Mouse (Mus musculus): Measurements from ENCODE around the gene Agap1.

Gene Agap1

GRCm38 (mm10) chr1:89666154-89666553 is 211.5 kb downstream of the Agap1 start:
- 92% methylated on average over 5 of the region's 5 CpGs for WGBS

GRCm38 (mm10) chr1:89667387-89667786 is 212.8 kb downstream of the Agap1 start:
- 67% methylated on average over 7 of the region's 7 CpGs for WGBS

GRCm38 (mm10) chr1:89668635-89669034 is 214.0 kb downstream of the Agap1 start:
- 56% methylated on average over 9 of the region's 9 CpGs for WGBS

GRCm38 (mm10) chr1:89671110-89671787 is 216.6 kb downstream of the Agap1 start:
- WGBS = 77% methylated on average over 26 of the region's 26 CpGs

GRCm38 (mm10) chr1:89673071-89673470 is 218.5 kb downstream of the Agap1 start:
- WGBS = 96% methylated on average over 6 of the region's 6 CpGs

- WGBS = 84% methylated on average over 3 of the region's 3 CpGs
Measured at GRCm38 (mm10) chr1:89673686-89674085, 219.1 kb downstream of the Agap1 start.

- 84% methylated on average over 9 of the region's 9 CpGs for WGBS
Measured at GRCm38 (mm10) chr1:89674681-89675080, 220.1 kb downstream of the Agap1 start.

GRCm38 (mm10) chr1:89676411-89676810 is 221.8 kb downstream of the Agap1 start:
- 73% methylated on average over 4 of the region's 4 CpGs for WGBS

- WGBS = 91% methylated on average over 7 of the region's 7 CpGs
Measured at GRCm38 (mm10) chr1:89680673-89681072, 226.1 kb downstream of the Agap1 start.

GRCm38 (mm10) chr1:89688914-89689313 is 234.3 kb downstream of the Agap1 start:
- whole genome bisulfite sequencing = 85% methylated on average over 10 of the region's 10 CpGs

GRCm38 (mm10) chr1:89689544-89690212 is 235.1 kb downstream of the Agap1 start:
- 75% methylated on average over 22 of the region's 22 CpGs for WGBS

GRCm38 (mm10) chr1:89691096-89691495 is 236.5 kb downstream of the Agap1 start:
- WGBS = 56% methylated on average over 1 of the region's 1 CpGs

- 93% methylated on average over 12 of the region's 12 CpGs for WGBS
Measured at GRCm38 (mm10) chr1:89692420-89692819, 237.8 kb downstream of the Agap1 start.

- 83% methylated on average over 5 of the region's 5 CpGs for WGBS
Measured at GRCm38 (mm10) chr1:89694916-89695315, 240.3 kb downstream of the Agap1 start.

GRCm38 (mm10) chr1:89697241-89697640 is 242.6 kb downstream of the Agap1 start:
- 64% methylated on average over 2 of the region's 2 CpGs for WGBS

- WGBS = 80% methylated on average over 9 of the region's 9 CpGs
Measured at GRCm38 (mm10) chr1:89700166-89700565, 245.6 kb downstream of the Agap1 start.

- WGBS = 90% methylated on average over 5 of the region's 5 CpGs
Measured at GRCm38 (mm10) chr1:89701162-89701730, 246.6 kb downstream of the Agap1 start.

- 78% methylated on average over 13 of the region's 13 CpGs for WGBS
Measured at GRCm38 (mm10) chr1:89703294-89703693, 248.7 kb downstream of the Agap1 start.

- 92% methylated on average over 6 of the region's 6 CpGs for WGBS
Measured at GRCm38 (mm10) chr1:89705670-89706069, 251.1 kb downstream of the Agap1 start.

GRCm38 (mm10) chr1:89706862-89707261 is 252.3 kb downstream of the Agap1 start:
- WGBS = 92% methylated on average over 2 of the region's 2 CpGs

GRCm38 (mm10) chr1:89707756-89708480 is 253.3 kb downstream of the Agap1 start:
- WGBS = 77% methylated on average over 15 of the region's 15 CpGs

GRCm38 (mm10) chr1:89709824-89710223 is 255.2 kb downstream of the Agap1 start:
- 83% methylated on average over 5 of the region's 5 CpGs for WGBS

Data from cerebral cortex, adult 2 months (tissue).